Mouse (Mus musculus) cortical plate, adult 2 months (tissue): ENCODE data around the gene Cgnl1. TPM values are rescaled to one million over a fixed set of nuclear protein-coding genes. Genes with fewer than 3 reads are reported as not detected.

ENCODE experiments used
- H3K27ac ChIP-seq: fragments of 200-500 bp; 2 replicates; pipeline ENCODE4 v1.5.1; 2012; ENCODE audit warnings: low read length, control low read depth, inconsistent platforms; ENCODE audit not compliant: insufficient read depth
- H3K4me1 ChIP-seq: fragments of 200-500 bp; 2 replicates; pipeline ENCODE4 v1.6.1; 2011; ENCODE audit warnings: low read length; ENCODE audit not compliant: control insufficient read depth, insufficient read depth
- H3K4me3 ChIP-seq: fragments of 200-500 bp; 2 replicates; pipeline ENCODE4 v1.5.1; 2011; ENCODE audit warnings: mild to moderate bottlenecking, low read length, control low read depth; ENCODE audit not compliant: insufficient read depth
- CTCF ChIP-seq: fragments of 200-500 bp; IDR thresholded peaks from 2 replicates; pipeline ENCODE4 v1.5.1; 2011; ENCODE audit warnings: mild to moderate bottlenecking, control low read depth, low read length; ENCODE audit not compliant: insufficient read depth; ENCODE audit errors: extremely low read depth
- POLR2A ChIP-seq: fragments of 200-500 bp; IDR thresholded peaks from 2 replicates; pipeline ENCODE4 v1.6.1; 2011; ENCODE audit warnings: mild to moderate bottlenecking, low read length, control low read depth; ENCODE audit not compliant: insufficient read depth; ENCODE audit errors: extremely low read depth
- polyA plus RNA-seq: library from polyadenylated mRNA; depleted of rRNA; stranded (reverse); fragments of >200 nt; gene quantifications from 2 replicates; pipeline ENCODE4 v1.2.3, GENCODE M21; 2012

Gene Cgnl1
- polyA plus RNA-seq, 1 experiment: 6.0 TPM

DNA sequence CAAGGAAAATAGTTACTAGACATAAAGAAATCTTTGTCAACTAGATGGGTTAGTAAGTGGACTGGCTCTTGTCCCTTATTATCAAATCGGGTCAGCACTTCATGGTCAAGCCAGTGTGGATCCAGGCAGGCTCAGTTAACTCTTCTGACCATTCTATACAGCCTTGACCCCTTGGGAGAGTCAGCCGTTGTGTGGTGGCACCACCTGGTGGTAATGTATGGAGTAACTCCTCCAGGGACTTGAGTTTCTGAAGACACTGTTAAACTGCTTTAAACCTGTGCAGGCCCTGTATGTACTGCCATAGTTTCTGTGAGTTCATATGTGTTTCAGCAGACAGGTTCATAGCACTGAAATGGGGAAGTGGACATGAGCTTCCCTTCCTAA is 35.0 kb upstream of the Cgnl1 start:
- TF ChIP-seq POLR2A: no peak
- TF ChIP-seq CTCF: peak; percentile 93

DNA sequence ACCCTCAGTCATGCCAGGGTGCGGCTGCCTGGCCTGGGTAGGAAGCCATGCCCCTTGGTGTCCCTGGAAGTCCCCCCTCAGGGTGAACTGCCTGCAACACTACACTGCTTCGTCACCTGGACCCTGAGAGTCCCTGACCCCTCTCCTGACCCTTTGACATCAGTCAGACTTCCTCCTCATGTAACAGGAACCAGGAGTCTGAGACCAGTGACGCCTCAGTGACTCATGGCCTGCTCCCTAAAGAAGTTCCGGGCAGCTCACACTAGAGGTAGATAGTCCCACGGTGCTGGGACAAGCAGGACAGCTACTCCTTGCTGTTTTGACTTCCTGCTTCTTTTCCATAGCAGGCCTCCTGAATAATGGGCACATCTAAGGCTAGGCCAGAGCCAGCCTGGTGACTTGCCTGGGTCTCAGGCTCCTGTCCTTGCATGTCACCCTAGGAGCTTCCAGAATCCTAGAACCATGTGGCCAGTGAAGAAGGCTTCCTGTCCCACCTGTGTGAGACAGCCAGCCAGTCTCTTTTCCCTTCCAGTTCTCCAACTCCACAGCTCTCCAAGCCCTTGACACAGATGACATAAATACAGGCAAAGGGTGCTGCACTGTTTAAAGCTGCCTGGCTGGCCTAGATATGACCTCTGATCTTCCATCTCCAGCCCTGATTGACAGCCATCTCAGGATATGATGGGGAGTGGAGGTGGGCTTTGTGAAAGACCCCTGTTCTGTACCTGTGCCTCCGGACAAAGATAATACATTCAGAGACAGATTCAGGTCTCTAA is 34.4 kb upstream of the Cgnl1 start:
- H3K4me3 ChIP-seq: no peak overlapping the region
- H3K4me1 ChIP-seq: no peaks in the 10 kb centered on the region
- H3K27ac ChIP-seq: no peak overlapping the region
- TF ChIP-seq CTCF: no peak
- no peak for TF ChIP-seq POLR2A

More for the DNA sequence above, 35.0 kb upstream of the Cgnl1 start:
- no peaks in the 10 kb centered on the region for H3K4me1 ChIP-seq
- no peak overlapping the region for H3K4me3 ChIP-seq
- no peak overlapping the region for H3K27ac ChIP-seq

- TF ChIP-seq CTCF: no peak
- no peak for TF ChIP-seq POLR2A
- Histone ChIP-seq H3K4me3 (no peak overlapping the region), H3K27ac (no peak overlapping the region), H3K4me1 (no peaks in the 10 kb centered on the region)
These were observed 32.7 kb upstream of the Cgnl1 start for GRCm38 (mm10) chr9:71804116-71804515.

GRCm38 (mm10) chr9:71803281-71803680 is 31.9 kb upstream of the Cgnl1 start:
- TF ChIP-seq POLR2A (no peak), CTCF (no peak)

DNA sequence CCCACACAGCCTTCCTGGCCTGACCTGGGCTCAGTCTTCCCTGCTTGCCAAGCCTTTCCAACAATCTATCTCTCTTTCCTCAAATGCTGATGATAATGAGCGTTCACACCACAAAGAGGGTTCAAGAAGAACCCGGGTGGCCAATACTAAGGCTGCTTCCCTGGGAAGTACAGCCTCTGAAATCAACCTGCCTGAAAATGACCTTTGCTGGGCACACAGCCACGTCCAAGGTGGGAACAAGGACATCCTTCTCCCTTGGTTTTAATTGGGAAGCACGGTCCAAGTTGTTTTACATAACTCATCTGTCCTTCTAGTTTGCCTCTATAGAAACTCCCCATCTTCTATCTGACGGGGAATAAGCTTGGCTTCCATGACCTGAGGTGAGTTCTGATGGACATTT is 28.2 kb upstream of the Cgnl1 start:
- H3K4me3 ChIP-seq: no peak overlapping the region
- TF ChIP-seq CTCF (no peak), POLR2A (no peak)
- H3K4me1 ChIP-seq: no peaks in the 10 kb centered on the region
- no peak overlapping the region for H3K27ac ChIP-seq

More at GRCm38 (mm10) chr9:71803281-71803680, 31.9 kb upstream of the Cgnl1 start:
- Histone ChIP-seq H3K27ac (no peak overlapping the region), H3K4me3 (no peak overlapping the region), H3K4me1 (no peaks in the 10 kb centered on the region)

DNA sequence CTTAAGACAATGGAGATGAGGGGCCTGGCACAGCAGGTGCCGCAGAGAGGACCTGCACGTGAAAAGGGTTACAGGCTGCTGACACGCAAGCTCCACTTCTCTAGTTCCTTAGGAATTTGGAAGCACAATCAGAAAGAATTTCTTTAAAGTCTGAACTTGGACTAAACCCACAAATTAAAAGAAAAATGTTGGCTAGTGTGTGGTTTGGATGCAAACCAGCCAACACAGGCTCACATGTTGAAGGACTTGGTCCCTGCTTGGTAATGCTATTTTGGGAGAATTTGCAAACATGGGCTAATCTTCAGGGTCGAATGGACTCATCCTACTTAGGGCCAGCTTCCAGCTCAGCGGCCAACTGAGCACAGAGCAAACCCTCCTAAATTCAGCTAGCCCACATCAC is 26.8 kb upstream of the Cgnl1 start:
- Histone ChIP-seq H3K4me1 (no peaks in the 10 kb centered on the region), H3K4me3 (no peak overlapping the region), H3K27ac (no peak overlapping the region)
- no peak for TF ChIP-seq POLR2A
- TF ChIP-seq CTCF: no peak

- no peak for TF ChIP-seq CTCF
- TF ChIP-seq POLR2A: no peak
- no peak overlapping the region for H3K4me3 ChIP-seq
These were observed 6.0 kb upstream of the Cgnl1 start for GRCm38 (mm10) chr9:71777404-71777803.

GRCm38 (mm10) chr9:71776337-71776736 is 4.9 kb upstream of the Cgnl1 start:
- Histone ChIP-seq H3K4me1 (no peaks in the 10 kb centered on the region), H3K4me3 (no peak overlapping the region), H3K27ac (no peak overlapping the region)
- TF ChIP-seq CTCF (no peak), POLR2A (no peak)

More at GRCm38 (mm10) chr9:71777404-71777803, 6.0 kb upstream of the Cgnl1 start:
- Histone ChIP-seq H3K4me1 (no peaks in the 10 kb centered on the region), H3K27ac (no peak overlapping the region)

- Histone ChIP-seq H3K4me3 (no peak overlapping the region), H3K27ac (no peak overlapping the region), H3K4me1 (no peaks in the 10 kb centered on the region)
- TF ChIP-seq POLR2A: no peak
- no peak for TF ChIP-seq CTCF
These were observed 2.2 kb upstream of the Cgnl1 start for GRCm38 (mm10) chr9:71773563-71773962.

DNA sequence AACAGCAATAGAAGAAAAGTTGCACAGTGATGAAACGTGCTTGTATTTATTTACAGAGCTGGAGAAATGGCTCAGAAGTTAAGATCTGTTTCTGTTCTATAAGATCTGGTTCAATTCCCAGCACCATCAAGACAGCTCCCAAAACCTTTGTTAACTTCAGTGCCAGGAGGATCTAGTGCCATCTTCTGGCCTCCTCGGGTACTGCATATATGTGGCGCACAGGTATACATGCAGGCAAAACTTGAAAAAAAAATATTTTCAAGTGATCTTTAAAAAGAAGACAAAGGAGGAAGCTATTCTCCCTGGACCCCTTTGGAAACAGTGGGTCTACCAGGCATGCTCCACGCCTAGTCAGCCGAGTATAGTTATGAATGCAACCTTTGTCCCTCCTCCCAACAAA is 936 bp upstream of the Cgnl1 start:
- TF ChIP-seq CTCF: peak; percentile 38
- no peak for TF ChIP-seq POLR2A
- no peak overlapping the region for H3K27ac ChIP-seq
- H3K4me3 ChIP-seq: no peak overlapping the region
- no peaks in the 10 kb centered on the region for H3K4me1 ChIP-seq
